Mouse (Mus musculus) hindbrain, postnatal 0 days (tissue): Measurements from ENCODE around the gene Cabp7. TPM values are rescaled to one million over a fixed set of nuclear protein-coding genes. Genes with fewer than 3 reads are reported as not detected.

Experiments
- ATAC-seq: fragments of 200-750 bp; cut with Nextera tagmentation; 2 replicates; pipeline ENCODE4 v1.8.0; 2017; ENCODE audit warnings: mild to moderate bottlenecking, moderate TSS enrichment, moderate library complexity
- DNase-seq: peaks from one replicate; pipeline ENCODE4 v3.0.0-alpha.2; 2015; ENCODE audit warnings: low spot score
- H3K27ac ChIP-seq: fragments of 300-500 bp; sonication (generic); 2 replicates; pipeline ENCODE4 v1.5.1; 2014; ENCODE audit warnings: mild to moderate bottlenecking
- H3K27me3 ChIP-seq: fragments of 300-500 bp; sonication (generic); 2 replicates; pipeline ENCODE4 v1.6.1; 2014; ENCODE audit warnings: low read length, mixed read lengths; ENCODE audit not compliant: insufficient read depth
- H3K36me3 ChIP-seq: fragments of 300-500 bp; sonication (generic); 2 replicates; pipeline ENCODE4 v1.6.1; 2014; ENCODE audit warnings: low read length, mixed read lengths; ENCODE audit not compliant: insufficient read depth
- H3K4me1 ChIP-seq: fragments of 300-500 bp; sonication (generic); 2 replicates; pipeline ENCODE4 v1.6.1; 2014; ENCODE audit warnings: antibody characterized with exemption, low read length, mixed read lengths; ENCODE audit not compliant: insufficient read depth
- H3K4me2 ChIP-seq: fragments of 300-500 bp; sonication (generic); 2 replicates; pipeline ENCODE4 v1.6.1; 2014; ENCODE audit warnings: low read depth, mild to moderate bottlenecking, low read length, moderate library complexity, mixed read lengths
- H3K4me3 ChIP-seq: fragments of 300-500 bp; sonication (generic); 2 replicates; pipeline ENCODE4 v1.5.1; 2014; ENCODE audit warnings: low read length
- H3K9ac ChIP-seq: fragments of 300-500 bp; sonication (generic); replicated peaks from 2 replicates; pipeline ENCODE4 v1.6.1; 2014; ENCODE audit warnings: mild to moderate bottlenecking, low read length, moderate library complexity, mixed read lengths
- H3K9me3 ChIP-seq: fragments of 300-500 bp; sonication (generic); 2 replicates; pipeline ENCODE4 v1.6.1; 2016; ENCODE audit warnings: low read length, mixed read lengths
- CTCF ChIP-seq: IDR thresholded peaks from 2 replicates; pipeline ENCODE4 v1.5.1; 2016; ENCODE audit warnings: antibody characterized with exemption, control low read depth, low read depth
- WGBS: fragments of 180-500 bp; shearing (Covaris S2); extraction: QIAGEN DNeasy Blood & Tissue Kit; methylation state at CpG from one replicate; pipeline ENCODE4 v1.1.7; 2014; 5-methylcytosine and 5-hydroxymethylcytosine counted together
- polyA plus RNA-seq: library from polyadenylated mRNA; unstranded; fragments of >200 nt; fragmentation: Nextera tagmentation; extraction: Ambion mirVana; gene quantifications from 2 replicates; pipeline ENCODE4 v1.2.1, GENCODE M21; 2015
- total RNA-seq: library from RNA; depleted of rRNA; stranded (reverse); fragments of >200 nt; gene quantifications from 2 replicates; pipeline ENCODE4 v1.2.3, GENCODE M21; 2014

The Cabp7 gene
- total and polyA plus RNA-seq, 2 experiments from 2014 or later: 3.3 to 20.4 TPM

DNA sequence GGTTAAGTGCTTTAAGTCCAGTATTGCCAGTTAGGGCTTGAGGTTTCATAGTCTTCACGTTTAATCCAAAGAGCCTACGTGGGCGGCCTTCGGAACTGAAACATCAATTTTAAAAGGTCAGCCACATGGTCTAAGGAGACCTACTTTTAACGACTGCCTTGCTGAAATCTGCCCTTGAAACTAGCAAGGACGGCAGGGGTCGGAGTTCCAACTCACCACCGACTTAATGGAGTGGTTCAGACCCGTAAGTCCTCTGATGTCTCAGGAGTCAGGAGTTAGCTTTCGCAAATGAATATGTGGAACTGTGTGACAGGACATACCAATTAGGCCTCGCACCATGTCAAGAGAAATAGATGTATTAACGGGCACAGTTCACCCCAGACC lies 42.9 kb downstream of the Cabp7 start:
- peak overlapping the region; percentile 64 for H3K27ac ChIP-seq
- ATAC-seq (no peak; the same call in 1 of the 2 replicates), DNase-seq (no peak)
- H3K27me3 ChIP-seq: no peaks in the 10 kb centered on the region
- no peak for TF ChIP-seq CTCF
- H3K9me3 ChIP-seq: no peaks in the 10 kb centered on the region
- peak overlapping the region; percentile 52 for H3K4me3 ChIP-seq
- H3K36me3 ChIP-seq: peaks cover 9% of the 10 kb centered on the region; the same call in 1 of the 2 replicates
- peak overlapping the region; percentile 56 for H3K9ac ChIP-seq
- peaks cover 11% of the 10 kb centered on the region for H3K4me1 ChIP-seq
- H3K4me2 ChIP-seq: peak overlapping the region; percentile 93
- 8% methylated on average over 12 of the region's 12 CpGs for WGBS

DNA sequence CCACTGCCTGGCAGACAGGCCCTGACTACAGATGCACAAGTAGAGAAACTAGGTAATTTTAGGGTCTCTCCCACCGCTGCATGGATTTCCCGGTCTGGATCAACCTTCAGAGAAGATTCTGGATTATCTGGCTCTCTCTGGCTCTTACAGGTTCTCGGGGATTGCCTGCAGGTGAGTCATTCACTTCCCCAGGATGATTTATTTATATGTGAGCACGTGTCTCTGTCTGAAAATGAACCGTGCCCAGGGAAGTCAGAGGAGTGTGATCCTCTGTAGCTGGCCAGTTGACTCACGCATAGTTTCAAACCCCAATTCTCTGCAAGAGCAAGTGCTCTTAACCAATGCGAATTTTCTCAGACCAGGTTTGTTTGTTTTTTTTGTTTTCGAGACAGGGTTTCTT lies 45.9 kb downstream of the Cabp7 start:
- no peak overlapping the region for H3K27ac ChIP-seq
- H3K4me1 ChIP-seq: peaks cover 11% of the 10 kb centered on the region
- no peak for TF ChIP-seq CTCF
- H3K27me3 ChIP-seq: no peaks in the 10 kb centered on the region
- ATAC-seq (no peak), DNase-seq (no peak)
- no peak overlapping the region for H3K4me3 ChIP-seq
- no peak overlapping the region for H3K4me2 ChIP-seq
- no peak overlapping the region for H3K9ac ChIP-seq
- no peaks in the 10 kb centered on the region for H3K9me3 ChIP-seq
- WGBS: 88% methylated on average over 8 of the region's 8 CpGs
- peaks cover 9% of the 10 kb centered on the region; the same call in 1 of the 2 replicates for H3K36me3 ChIP-seq

DNA sequence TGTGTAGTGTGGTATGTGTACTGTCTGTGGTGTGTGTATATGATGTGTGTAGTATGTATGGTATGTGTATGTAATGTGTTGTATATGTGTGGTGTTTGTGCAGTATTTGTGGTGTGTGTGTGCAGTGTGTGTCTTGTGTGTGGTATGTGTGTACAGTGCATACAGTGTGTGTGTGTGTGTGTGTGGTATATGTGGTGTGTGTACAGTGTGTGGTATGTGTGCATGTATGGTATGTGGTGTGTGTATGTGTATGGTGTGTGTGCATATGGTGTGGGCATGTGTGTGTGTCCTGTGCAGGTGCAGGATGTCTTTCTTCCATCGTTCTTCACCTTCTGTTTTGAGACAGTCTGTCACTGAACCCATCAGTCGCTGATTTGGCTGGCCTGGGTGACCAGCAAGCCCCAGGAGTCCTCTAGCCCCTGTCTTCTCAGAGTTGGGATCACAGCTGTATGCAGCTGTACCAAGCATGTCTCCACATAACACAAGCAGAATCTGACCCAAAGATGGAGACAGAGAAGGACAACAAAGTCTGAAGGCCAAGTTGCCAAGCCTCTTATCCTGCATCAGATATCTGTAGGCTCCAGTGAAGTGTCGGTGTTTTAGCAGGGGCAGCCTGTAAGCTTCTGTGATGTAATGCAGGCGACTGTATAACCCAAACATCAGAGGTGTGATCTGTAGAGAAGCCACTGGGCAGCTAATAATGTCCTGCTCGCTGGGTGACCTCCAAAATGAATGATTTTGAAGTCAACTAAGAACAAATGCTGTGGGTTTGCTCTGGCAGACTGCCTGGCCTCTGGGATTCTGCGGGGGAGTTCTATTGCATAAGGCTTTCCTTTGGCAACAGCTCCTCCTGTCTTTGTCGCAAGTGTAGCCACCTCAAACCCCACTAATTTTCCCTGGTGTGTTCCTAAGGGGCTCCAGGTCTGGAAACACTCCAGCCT lies 49.3 kb downstream of the Cabp7 start:
- Histone ChIP-seq H3K36me3 (peaks cover 9% of the 10 kb centered on the region; the same call in 1 of the 2 replicates), H3K27me3 (no peaks in the 10 kb centered on the region), H3K27ac (no peak overlapping the region), H3K4me3 (no peak overlapping the region), H3K9me3 (no peaks in the 10 kb centered on the region), H3K4me1 (no peaks in the 10 kb centered on the region), H3K4me2 (no peak overlapping the region), H3K9ac (no peak overlapping the region)
- peak; percentile 45 for TF ChIP-seq CTCF
- WGBS: 52% methylated on average over 7 of the region's 7 CpGs
- ATAC-seq (no peak), DNase-seq (peak; percentile 59)

DNA sequence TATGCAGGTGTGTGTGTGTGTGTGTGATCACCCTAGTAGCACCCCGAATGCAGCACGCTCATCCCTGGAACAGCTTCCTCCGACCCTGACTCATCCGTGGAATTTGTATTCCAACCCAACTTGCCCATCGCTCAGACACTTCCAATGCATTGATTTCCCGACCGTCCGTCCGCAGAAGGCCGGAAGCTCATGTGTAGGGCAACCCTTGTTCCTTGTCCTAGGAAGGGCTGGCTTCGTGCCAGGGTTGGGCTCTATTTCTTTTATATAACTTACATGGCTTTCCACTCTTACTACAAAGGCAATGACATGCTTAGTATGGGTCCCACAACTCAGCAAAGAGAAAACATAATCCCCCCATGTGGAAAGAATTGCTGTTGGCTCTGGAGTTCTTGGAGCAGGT lies 54.4 kb downstream of the Cabp7 start:
- Histone ChIP-seq H3K27me3 (no peaks in the 10 kb centered on the region), H3K9ac (no peak overlapping the region), H3K36me3 (no peaks in the 10 kb centered on the region), H3K4me3 (no peak overlapping the region), H3K27ac (no peak overlapping the region), H3K4me1 (no peaks in the 10 kb centered on the region; the same call in 1 of the 2 replicates), H3K9me3 (no peaks in the 10 kb centered on the region), H3K4me2 (no peak overlapping the region)
- peak; percentile 32 for DNase-seq
- no peak for ATAC-seq
- WGBS: 63% methylated on average over 11 of the region's 11 CpGs
- TF ChIP-seq CTCF: no peak

DNA sequence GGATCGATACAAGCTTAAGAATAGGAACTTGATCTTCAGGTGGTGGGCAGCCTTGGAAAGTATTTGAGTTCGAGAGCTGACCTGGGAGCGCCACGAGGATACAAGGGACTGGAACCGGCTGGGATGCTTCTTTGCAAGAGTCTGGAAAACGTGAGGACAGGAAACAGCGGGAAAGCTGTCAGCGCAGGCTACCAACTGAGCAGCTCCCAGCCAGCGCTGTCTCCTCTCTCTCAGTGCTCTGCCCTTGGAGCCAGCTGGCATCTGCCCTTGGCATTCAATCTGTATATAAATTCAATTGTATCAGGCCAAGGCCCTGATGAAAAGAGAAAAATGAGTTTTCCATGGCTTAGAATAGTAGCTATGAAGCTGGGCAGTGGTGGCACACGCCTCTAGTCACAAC lies 55.4 kb downstream of the Cabp7 start:
- TF ChIP-seq CTCF: no peak
- no peak overlapping the region for H3K4me2 ChIP-seq
- H3K36me3 ChIP-seq: no peaks in the 10 kb centered on the region
- H3K27ac ChIP-seq: no peak overlapping the region
- no peak overlapping the region for H3K9ac ChIP-seq
- no peaks in the 10 kb centered on the region for H3K27me3 ChIP-seq
- 49% methylated on average over 10 of the region's 10 CpGs for WGBS
- no peaks in the 10 kb centered on the region; the same call in 1 of the 2 replicates for H3K4me1 ChIP-seq
- no peak for ATAC-seq
- no peak overlapping the region for H3K4me3 ChIP-seq
- peak; percentile 45 for DNase-seq
- no peaks in the 10 kb centered on the region for H3K9me3 ChIP-seq

DNA sequence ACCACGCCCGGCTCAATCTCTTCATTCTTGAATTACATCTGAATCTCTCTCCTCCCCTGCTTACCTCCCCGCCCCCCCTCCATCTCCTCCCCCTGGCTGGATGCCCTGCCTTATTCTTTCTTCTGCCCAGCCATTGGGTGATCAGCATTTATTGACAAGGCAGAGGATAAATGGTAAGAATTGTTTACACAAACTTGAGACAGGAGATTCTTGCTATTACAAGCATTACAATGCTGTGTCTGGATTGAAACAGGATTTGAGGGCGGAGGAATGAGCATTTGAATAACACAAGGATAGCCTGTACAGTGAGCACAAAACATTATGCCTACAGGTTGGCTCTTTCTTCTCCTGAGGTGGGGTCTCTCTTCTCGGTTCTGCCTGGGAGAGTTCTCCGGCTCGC lies 56.2 kb downstream of the Cabp7 start:
- no peaks in the 10 kb centered on the region; the same call in 1 of the 2 replicates for H3K4me1 ChIP-seq
- no peaks in the 10 kb centered on the region for H3K9me3 ChIP-seq
- H3K4me2 ChIP-seq: no peak overlapping the region
- H3K27me3 ChIP-seq: no peaks in the 10 kb centered on the region
- DNase-seq: no peak
- H3K27ac ChIP-seq: no peak overlapping the region
- H3K9ac ChIP-seq: no peak overlapping the region
- WGBS: 80% methylated on average over 7 of the region's 7 CpGs
- H3K4me3 ChIP-seq: no peak overlapping the region
- no peaks in the 10 kb centered on the region for H3K36me3 ChIP-seq
- no peak for TF ChIP-seq CTCF
- ATAC-seq: no peak
